Mouse (Mus musculus): Measurements from ENCODE around the gene Rbm34. TPM values are rescaled to one million over a fixed set of nuclear protein-coding genes. Genes with fewer than 3 reads are reported as not detected.
A peak's percentile ranks its signal among the peaks of the same experiment; 100 is the strongest.

The Rbm34 gene
- total and polyA plus RNA-seq, 3 experiments: 0.90 to 4.1 (median 2.8) TPM

DNA sequence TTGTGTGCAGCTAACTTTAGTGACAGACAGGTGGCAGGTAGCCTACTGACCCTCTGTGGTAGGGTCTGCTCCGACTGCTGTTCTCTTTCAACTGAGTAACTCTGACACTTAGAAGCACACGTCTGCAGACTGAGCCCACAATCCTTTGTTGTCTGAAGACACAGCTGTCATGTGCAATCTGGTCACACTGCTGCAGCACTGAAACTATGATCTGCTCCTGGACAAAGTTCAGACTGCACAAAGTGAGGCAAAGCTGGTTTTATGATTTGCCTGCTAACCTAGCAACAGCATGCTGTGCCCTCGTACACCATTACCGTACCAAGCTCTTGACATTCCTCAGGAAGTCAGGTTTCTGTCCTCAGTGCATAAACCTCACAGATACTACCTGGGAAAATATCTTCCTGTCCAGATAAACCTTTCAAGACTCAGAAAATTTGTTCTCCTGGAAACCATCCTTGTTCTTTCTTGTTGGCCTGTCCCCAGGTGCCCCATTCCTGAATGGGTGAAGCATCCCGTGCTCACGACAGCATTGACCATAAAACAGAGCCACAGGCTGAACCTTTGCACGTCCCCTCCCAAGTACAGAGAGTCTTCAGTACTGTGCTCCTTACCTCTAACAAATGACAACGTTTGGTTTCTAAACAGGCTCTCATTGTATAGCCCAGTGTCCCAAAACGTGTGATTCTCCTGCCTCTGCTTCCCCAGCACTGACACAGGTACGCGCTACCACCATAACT lies 18.8 kb downstream of the Rbm34 start:
- no peak overlapping the region for H3K9ac ChIP-seq (ENCODE audit: low read depth, low read length)

DNA sequence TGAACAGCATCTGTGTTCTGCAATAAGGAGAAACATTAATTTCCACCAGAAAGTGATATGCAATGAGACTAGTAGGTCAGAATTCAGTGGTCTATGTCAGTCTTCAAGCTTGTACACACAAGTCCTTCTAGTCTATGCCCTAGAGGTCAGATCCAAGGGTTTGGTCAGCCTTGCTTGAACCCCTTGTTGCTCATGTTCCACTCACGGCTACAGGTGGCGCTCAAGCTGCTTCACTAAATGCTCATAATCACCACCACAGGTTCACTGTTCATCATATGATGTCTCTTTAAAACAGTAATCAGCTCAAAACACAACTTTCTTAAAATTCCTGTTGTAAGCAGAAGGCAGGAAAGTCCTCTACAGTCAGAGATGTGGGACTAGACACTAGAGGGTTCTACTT lies 21.3 kb downstream of the Rbm34 start:
- WGBS: 75% methylated on average over 2 of the region's 2 CpGs
- intact Hi-C loops (cut with DNase I): no loop called here
- no peak for DNase-seq

More for the DNA sequence above, 18.8 kb downstream of the Rbm34 start:
- intact Hi-C loops (cut with DNase I): no loop called here
- H3K27me3 ChIP-seq (ENCODE audit: control insufficient read depth, insufficient read depth, low read length): no peaks in the 10 kb centered on the region
- H3K4me1 ChIP-seq (ENCODE audit: control insufficient read depth, insufficient read depth, low read length): no peaks in the 10 kb centered on the region
- no peak for DNase-seq
- H3K79me2 ChIP-seq (replicated peaks; ENCODE audit: control insufficient read depth, insufficient read depth, low read length): no peaks in the 10 kb centered on the region
- no peak overlapping the region for H3K4me3 ChIP-seq
- no peak overlapping the region for H3K27ac ChIP-seq
- no peaks in the 10 kb centered on the region for H3K36me3 ChIP-seq (ENCODE audit: control insufficient read depth, insufficient read depth, low read length)
- TF ChIP-seq CTCF (IDR thresholded peaks at IDR 0.05) (no peak), EP300 (IDR thresholded peaks at IDR 0.05; ENCODE audit: insufficient read depth, low read depth, low read length) (no peak), POLR2A (IDR thresholded peaks at IDR 0.05; ENCODE audit: insufficient read depth, low read depth, low read length) (no peak)
- 89% methylated on average over 11 of the region's 11 CpGs for WGBS

DNA sequence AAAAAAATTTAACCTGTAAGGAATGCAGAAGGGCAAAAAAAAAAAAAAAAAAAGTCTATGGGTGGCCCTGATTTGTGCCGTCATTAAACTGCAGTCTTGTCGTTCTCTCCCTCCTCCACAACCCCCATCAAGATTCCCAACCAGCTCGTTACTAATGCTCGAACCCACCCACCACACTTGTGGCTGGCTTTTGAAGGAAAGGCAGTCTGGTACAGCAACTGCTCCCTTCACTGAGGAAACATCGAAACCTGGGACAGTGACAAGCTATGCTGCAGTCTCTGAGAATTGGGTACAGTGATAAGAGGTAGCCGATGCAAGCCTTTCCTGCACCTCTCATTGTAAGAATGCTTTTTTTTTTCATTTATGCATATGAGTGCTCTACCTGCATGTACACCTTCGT lies 24.4 kb downstream of the Rbm34 start:
- peaks cover 11% of the 10 kb centered on the region for H3K79me2 ChIP-seq (replicated peaks; ENCODE audit: control insufficient read depth, insufficient read depth, low read length)
- H3K27me3 ChIP-seq (ENCODE audit: control insufficient read depth, insufficient read depth, low read length): no peaks in the 10 kb centered on the region
- no peak overlapping the region for H3K9ac ChIP-seq (ENCODE audit: low read depth, low read length)
- DNase-seq: no peak
- intact Hi-C loops (cut with DNase I): no loop called here
- H3K36me3 ChIP-seq (ENCODE audit: control insufficient read depth, insufficient read depth, low read length): peaks cover 11% of the 10 kb centered on the region; the same call in 1 of the 2 replicates
- no peak overlapping the region for H3K4me3 ChIP-seq
- WGBS: 82% methylated on average over 7 of the region's 7 CpGs
- H3K27ac ChIP-seq: no peak overlapping the region; the same call in 1 of the 2 replicates
- no peak for TF ChIP-seq POLR2A (IDR thresholded peaks at IDR 0.05; ENCODE audit: insufficient read depth, low read depth, low read length)
- no peak for TF ChIP-seq CTCF (IDR thresholded peaks at IDR 0.05)
- TF ChIP-seq EP300 (IDR thresholded peaks at IDR 0.05; ENCODE audit: insufficient read depth, low read depth, low read length): no peak
- H3K4me1 ChIP-seq (ENCODE audit: control insufficient read depth, insufficient read depth, low read length): peaks cover 7% of the 10 kb centered on the region

More for the DNA sequence above, 21.3 kb downstream of the Rbm34 start:
- peaks cover 6% of the 10 kb centered on the region for H3K79me2 ChIP-seq (replicated peaks; ENCODE audit: control insufficient read depth, insufficient read depth, low read length)
- H3K36me3 ChIP-seq (ENCODE audit: control insufficient read depth, insufficient read depth, low read length): peaks cover under 1% of the 10 kb centered on the region; the same call in 1 of the 2 replicates
- H3K27me3 ChIP-seq (ENCODE audit: control insufficient read depth, insufficient read depth, low read length): no peaks in the 10 kb centered on the region
- 0 out of 2 replicates have a peak, but pooled peaks have one; percentile 3 for TF ChIP-seq CTCF (IDR thresholded peaks at IDR 0.05)
- no peak for TF ChIP-seq POLR2A (IDR thresholded peaks at IDR 0.05; ENCODE audit: insufficient read depth, low read depth, low read length)
- peaks cover 1% of the 10 kb centered on the region; the same call in 1 of the 2 replicates for H3K4me1 ChIP-seq (ENCODE audit: control insufficient read depth, insufficient read depth, low read length)
- no peak overlapping the region for H3K9ac ChIP-seq (ENCODE audit: low read depth, low read length)
- no peak overlapping the region for H3K27ac ChIP-seq
- H3K4me3 ChIP-seq: no peak overlapping the region

DNA sequence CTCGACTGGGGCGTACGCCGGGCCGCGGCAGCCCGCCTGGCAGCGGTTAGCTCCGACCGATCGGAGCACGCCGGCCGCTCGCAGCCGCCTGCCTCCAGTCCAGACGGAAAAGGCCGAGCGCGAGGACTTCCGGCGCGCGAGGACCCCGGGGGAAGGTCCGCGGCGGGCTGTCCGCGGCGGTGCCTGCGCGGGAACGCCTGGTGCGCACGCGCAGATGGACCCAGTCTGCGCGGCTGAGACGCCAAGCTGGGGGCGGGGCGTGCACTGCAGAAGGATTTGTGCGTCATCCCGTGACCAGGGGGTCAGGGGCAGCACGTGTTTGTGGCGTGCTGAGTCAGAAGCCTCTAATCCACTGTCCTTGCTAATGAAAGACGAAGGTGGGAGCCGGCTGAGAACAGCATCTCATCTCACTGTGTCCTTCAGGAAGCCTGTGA lies 25.1 kb downstream of the Rbm34 start, which contains the start of gene Tomm20:
Tomm20 (minus strand) TSS at position 115 of the 434 bp plus-strand sequence.
- peak within 1 kb of the TSS; percentile 82 for H3K9ac ChIP-seq (ENCODE audit: low read depth, low read length)
- under 1% methylated on average over 48 of the region's 48 CpGs for WGBS
- H3K27me3 ChIP-seq (ENCODE audit: control insufficient read depth, insufficient read depth, low read length): no peaks in the 10 kb centered on the region
- DNase-seq: peak; percentile 98 to 99
- TF ChIP-seq CTCF (IDR thresholded peaks at IDR 0.05) (no peak), POLR2A (IDR thresholded peaks at IDR 0.05; ENCODE audit: insufficient read depth, low read depth, low read length) (peak; percentile 20; the same call in 1 of the 2 replicates), EP300 (IDR thresholded peaks at IDR 0.05; ENCODE audit: insufficient read depth, low read depth, low read length) (peak; percentile 65; the same call in 1 of the 2 replicates)
- H3K27ac ChIP-seq: peak within 1 kb of the TSS; percentile 89
- peaks cover 11% of the 10 kb centered on the region for H3K36me3 ChIP-seq (ENCODE audit: control insufficient read depth, insufficient read depth, low read length)
- intact Hi-C loops (cut with DNase I): loop anchor here (1.0 kb wide), 1 partner anchor 26 kb away; the partner anchor contains the start of gene Rbm34
- peak within 1 kb of the TSS; percentile 88 for H3K4me3 ChIP-seq
- H3K4me1 ChIP-seq (ENCODE audit: control insufficient read depth, insufficient read depth, low read length): peaks cover 7% of the 10 kb centered on the region
- peaks cover 11% of the 10 kb centered on the region for H3K79me2 ChIP-seq (replicated peaks; ENCODE audit: control insufficient read depth, insufficient read depth, low read length)

DNA sequence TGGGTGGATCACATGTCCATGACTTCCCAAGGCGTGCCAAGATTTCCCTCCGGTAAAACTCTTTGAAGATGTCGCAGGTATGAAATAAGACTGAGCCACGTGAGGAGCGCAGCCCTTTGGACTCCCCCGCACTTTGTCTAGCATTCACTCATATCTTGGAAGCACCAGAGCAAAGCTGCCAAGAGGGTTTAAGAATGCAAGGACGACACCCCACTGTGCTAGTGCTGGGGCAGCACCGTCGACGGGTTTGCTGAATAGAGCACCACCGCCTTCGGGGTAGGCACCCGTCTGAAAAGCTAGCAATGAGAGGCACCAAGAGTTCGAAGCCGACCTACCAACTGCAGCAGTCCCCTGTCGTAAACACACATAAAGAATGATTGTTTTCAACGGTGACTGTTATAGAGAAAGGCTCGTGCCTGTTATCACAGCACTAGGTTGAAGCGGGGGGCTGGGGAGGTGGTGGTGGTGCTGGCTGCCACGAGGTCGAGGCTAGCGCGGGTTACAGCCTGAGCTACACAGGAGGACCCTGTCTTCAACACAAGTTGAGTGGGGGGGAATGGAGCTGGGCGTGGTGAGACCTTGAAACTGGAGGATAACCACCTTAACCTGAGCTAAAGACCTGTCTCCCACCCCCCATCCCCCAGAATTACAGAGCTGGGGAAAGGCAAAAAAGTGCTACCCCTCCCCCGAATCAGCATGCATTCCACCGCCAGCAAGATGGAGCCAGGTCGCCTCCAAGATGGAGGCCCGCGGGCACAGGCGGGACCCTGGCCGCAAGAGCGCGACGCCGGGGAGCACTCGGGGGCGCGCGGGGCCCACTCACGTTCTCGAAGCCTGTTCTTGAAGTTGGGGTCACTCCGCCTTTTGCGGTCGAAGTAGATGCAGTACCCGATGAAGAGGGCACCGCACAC lies 25.8 kb downstream of the Rbm34 start:
- Histone ChIP-seq H3K4me1 (ENCODE audit: control insufficient read depth, insufficient read depth, low read length) (peaks cover 7% of the 10 kb centered on the region), H3K9ac (ENCODE audit: low read depth, low read length) (peak overlapping the region; percentile 82), H3K27me3 (ENCODE audit: control insufficient read depth, insufficient read depth, low read length) (no peaks in the 10 kb centered on the region), H3K79me2 (replicated peaks; ENCODE audit: control insufficient read depth, insufficient read depth, low read length) (peaks cover 11% of the 10 kb centered on the region), H3K27ac (peak overlapping the region; percentile 89), H3K4me3 (peak overlapping the region; percentile 88), H3K36me3 (ENCODE audit: control insufficient read depth, insufficient read depth, low read length) (peaks cover 15% of the 10 kb centered on the region)
- TF ChIP-seq POLR2A (IDR thresholded peaks at IDR 0.05; ENCODE audit: insufficient read depth, low read depth, low read length) (no peak), CTCF (IDR thresholded peaks at IDR 0.05) (no peak), EP300 (IDR thresholded peaks at IDR 0.05; ENCODE audit: insufficient read depth, low read depth, low read length) (no peak)
- intact Hi-C loops (cut with DNase I): loop anchor here (1.0 kb wide), 1 partner anchor 26 kb away; the partner anchor contains the start of gene Rbm34
- DNase-seq: no peak
- under 1% methylated on average over 46 of the region's 46 CpGs for WGBS
